Mouse (Mus musculus): Measurements from ENCODE around the gene C9. TPM values are rescaled to one million over a fixed set of nuclear protein-coding genes. Genes with fewer than 3 reads are reported as not detected.

C9 gene
- polyA plus RNA-seq, 2 experiments = 0.11 to 0.25 TPM

GRCm38 (mm10) chr15:6498396-6499070, 53.4 kb downstream of the C9 start:
- H3K4me2 ChIP-seq (replicated peaks; ENCODE audit: low read depth, low read length, severe bottlenecking) = no peak overlapping the region
- no peaks in the 10 kb centered on the region for H3K9me3 ChIP-seq (ENCODE audit: control insufficient read depth, low read length)
- H3K27ac ChIP-seq (replicated peaks; ENCODE audit: low read depth, low read length) = no peak overlapping the region
- no peak overlapping the region for H3K4me3 ChIP-seq (replicated peaks; ENCODE audit: low read length)
- 0 out of 2 replicates have a peak, but pooled peaks cover 2% of the 10 kb centered on the region for H3K4me1 ChIP-seq (ENCODE audit: control insufficient read depth, insufficient read depth, low read length)
- 33% methylated on average over 10 of the region's 10 CpGs for WGBS
- no peaks in the 10 kb centered on the region for H3K36me3 ChIP-seq (ENCODE audit: control insufficient read depth, insufficient read depth, low read length)
- no peaks in the 10 kb centered on the region for H3K27me3 ChIP-seq (ENCODE audit: control insufficient read depth, insufficient read depth, low read length)
- TF ChIP-seq POLR2A (IDR thresholded peaks at IDR 0.05; ENCODE audit: borderline replicate concordance, extremely low read depth, insufficient read depth, insufficient read length) = no peak
- ATAC-seq (ENCODE audit: low FRiP score, low read depth) = peak; percentile 26; the same call in 1 of the 2 replicates
- no peak overlapping the region for H3K9ac ChIP-seq (ENCODE audit: low read depth, low read length, severe bottlenecking)
- peak; percentile 11 for DNase-seq (ENCODE audit: low spot score)

DNA sequence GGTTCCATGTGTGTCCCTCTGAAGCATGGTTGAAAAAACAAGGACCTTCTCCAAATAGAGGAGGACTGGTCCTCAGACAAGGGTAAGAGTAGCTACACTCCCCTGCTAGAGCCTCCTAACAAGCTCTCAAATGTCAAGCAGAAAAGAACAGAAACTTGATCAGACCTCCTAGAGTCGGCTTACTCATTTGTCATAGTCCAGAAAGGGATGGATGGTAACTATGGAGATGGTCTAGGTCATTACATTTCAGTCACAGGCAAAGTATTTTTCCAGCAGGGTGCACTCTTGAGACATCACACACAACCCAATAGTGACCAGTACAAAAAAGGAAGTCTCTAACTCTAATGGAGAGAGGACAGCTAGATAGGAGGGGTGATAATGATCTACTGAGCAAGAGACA, 55.7 kb downstream of the C9 start:
- TF ChIP-seq POLR2A (IDR thresholded peaks at IDR 0.05; ENCODE audit: borderline replicate concordance, extremely low read depth, insufficient read depth, insufficient read length) = no peak
- DNase-seq (ENCODE audit: low spot score) = peak; percentile 17
- H3K36me3 ChIP-seq (ENCODE audit: control insufficient read depth, insufficient read depth, low read length) = no peaks in the 10 kb centered on the region
- no peaks in the 10 kb centered on the region for H3K9me3 ChIP-seq (ENCODE audit: control insufficient read depth, low read length)
- no peak overlapping the region for H3K9ac ChIP-seq (ENCODE audit: low read depth, low read length, severe bottlenecking)
- 33% methylated on average over 1 of the region's 1 CpGs for WGBS
- no peak for ATAC-seq (ENCODE audit: low FRiP score, low read depth)
- no peak overlapping the region for H3K27ac ChIP-seq (replicated peaks; ENCODE audit: low read depth, low read length)
- H3K4me1 ChIP-seq (ENCODE audit: control insufficient read depth, insufficient read depth, low read length) = 0 out of 2 replicates have a peak, but pooled peaks cover 2% of the 10 kb centered on the region
- no peak overlapping the region for H3K4me2 ChIP-seq (replicated peaks; ENCODE audit: low read depth, low read length, severe bottlenecking)
- H3K4me3 ChIP-seq (replicated peaks; ENCODE audit: low read length) = no peak overlapping the region
- H3K27me3 ChIP-seq (ENCODE audit: control insufficient read depth, insufficient read depth, low read length) = no peaks in the 10 kb centered on the region

GRCm38 (mm10) chr15:6517525-6517924, 72.4 kb downstream of the C9 start:
- 89% methylated on average over 1 of the region's 1 CpGs for WGBS
- H3K27ac ChIP-seq (replicated peaks; ENCODE audit: low read depth, low read length) = no peak overlapping the region
- no peaks in the 10 kb centered on the region for H3K9me3 ChIP-seq (ENCODE audit: control insufficient read depth, low read length)
- no peak for DNase-seq (ENCODE audit: low spot score)
- no peak overlapping the region for H3K4me3 ChIP-seq (replicated peaks; ENCODE audit: low read length)
- no peak overlapping the region for H3K4me2 ChIP-seq (replicated peaks; ENCODE audit: low read depth, low read length, severe bottlenecking)
- no peaks in the 10 kb centered on the region for H3K36me3 ChIP-seq (ENCODE audit: control insufficient read depth, insufficient read depth, low read length)
- no peak overlapping the region for H3K9ac ChIP-seq (ENCODE audit: low read depth, low read length, severe bottlenecking)
- no peak for ATAC-seq (ENCODE audit: low FRiP score, low read depth)
- H3K4me1 ChIP-seq (ENCODE audit: control insufficient read depth, insufficient read depth, low read length) = no peaks in the 10 kb centered on the region
- H3K27me3 ChIP-seq (ENCODE audit: control insufficient read depth, insufficient read depth, low read length) = no peaks in the 10 kb centered on the region
- TF ChIP-seq POLR2A (IDR thresholded peaks at IDR 0.05; ENCODE audit: borderline replicate concordance, extremely low read depth, insufficient read depth, insufficient read length) = no peak

DNA sequence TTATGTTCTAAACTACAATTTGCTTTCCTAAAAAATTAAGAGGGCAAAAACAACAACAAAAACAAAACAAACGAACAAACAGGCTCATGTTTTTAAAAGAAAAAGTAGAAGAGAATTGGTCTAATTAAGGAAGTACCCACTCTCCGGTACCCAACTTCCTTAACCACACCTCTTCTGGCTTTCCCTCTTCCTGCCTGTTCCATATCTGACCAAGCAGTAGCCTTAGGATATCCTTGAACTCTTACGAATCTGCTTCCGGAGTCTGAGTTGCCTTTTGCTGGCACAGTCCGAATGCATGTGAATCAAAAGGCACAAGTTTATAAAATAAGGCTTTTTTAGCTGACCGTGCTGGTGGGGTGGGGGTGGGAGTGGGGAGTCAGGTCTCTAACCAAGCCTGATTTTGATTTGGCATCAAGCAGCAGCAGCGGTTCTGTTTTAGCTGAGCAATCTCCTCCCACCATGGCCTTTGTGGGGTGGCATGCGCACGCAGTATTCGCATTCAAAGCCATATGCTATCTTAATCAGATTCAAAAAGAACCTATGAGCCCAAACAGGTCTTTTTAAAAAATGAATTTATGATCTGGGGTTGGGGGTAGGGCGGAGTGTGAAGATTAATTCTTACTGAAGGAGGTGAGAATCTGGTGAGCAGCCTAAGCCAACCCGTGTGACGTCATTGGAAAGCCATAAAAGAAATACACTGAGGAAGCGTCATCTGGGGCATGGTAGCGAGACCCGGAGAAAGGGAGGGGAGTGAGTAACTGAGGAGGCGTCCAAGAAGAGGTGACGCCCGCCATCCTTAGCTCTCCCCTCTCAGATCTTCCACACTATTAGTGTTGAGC, 74.5 kb downstream of the C9 start:
- WGBS = 75% methylated on average over 19 of the region's 19 CpGs
- Histone ChIP-seq H3K4me3 (replicated peaks; ENCODE audit: low read length) (no peak overlapping the region), H3K9me3 (ENCODE audit: control insufficient read depth, low read length) (no peaks in the 10 kb centered on the region), H3K36me3 (ENCODE audit: control insufficient read depth, insufficient read depth, low read length) (no peaks in the 10 kb centered on the region), H3K4me1 (ENCODE audit: control insufficient read depth, insufficient read depth, low read length) (no peaks in the 10 kb centered on the region), H3K9ac (ENCODE audit: low read depth, low read length, severe bottlenecking) (no peak overlapping the region), H3K27ac (replicated peaks; ENCODE audit: low read depth, low read length) (no peak overlapping the region), H3K27me3 (ENCODE audit: control insufficient read depth, insufficient read depth, low read length) (no peaks in the 10 kb centered on the region), H3K4me2 (replicated peaks; ENCODE audit: low read depth, low read length, severe bottlenecking) (no peak overlapping the region)
- DNase-seq (ENCODE audit: low spot score) (no peak), ATAC-seq (ENCODE audit: low FRiP score, low read depth) (no peak)
- no peak for TF ChIP-seq POLR2A (IDR thresholded peaks at IDR 0.05; ENCODE audit: borderline replicate concordance, extremely low read depth, insufficient read depth, insufficient read length)

DNA sequence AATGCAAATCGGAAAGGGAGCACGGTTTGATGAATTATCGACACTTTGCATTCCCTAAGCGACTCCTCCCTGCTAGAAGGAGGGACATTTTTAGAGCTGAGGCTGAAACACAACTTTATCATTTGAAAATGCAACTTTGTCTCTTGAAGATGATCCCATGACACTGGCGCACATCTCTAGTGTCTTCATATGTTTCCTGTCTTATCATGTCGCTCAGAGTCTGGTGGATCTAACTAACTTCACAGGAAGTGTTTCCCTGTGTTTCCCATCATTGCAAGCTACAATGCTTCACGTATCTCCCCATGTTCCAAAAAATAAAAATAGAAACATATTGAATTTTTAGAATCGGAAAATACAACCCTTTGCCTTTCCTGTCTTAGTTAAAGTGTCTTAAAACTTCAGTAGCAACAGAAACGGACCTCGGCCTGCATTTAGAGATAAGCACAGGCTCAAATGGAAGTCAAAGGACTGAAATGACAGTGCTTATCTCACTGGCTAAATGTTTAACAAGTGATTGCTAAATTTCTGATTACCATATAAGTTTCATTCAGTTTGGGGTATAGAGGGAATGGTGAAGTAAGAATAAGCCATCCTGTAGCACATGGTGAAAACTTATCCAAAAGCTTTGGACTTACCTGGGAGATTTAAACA, 75.5 kb downstream of the C9 start:
- Histone ChIP-seq H3K4me2 (replicated peaks; ENCODE audit: low read depth, low read length, severe bottlenecking) (no peak overlapping the region), H3K27me3 (ENCODE audit: control insufficient read depth, insufficient read depth, low read length) (no peaks in the 10 kb centered on the region), H3K4me3 (replicated peaks; ENCODE audit: low read length) (no peak overlapping the region), H3K4me1 (ENCODE audit: control insufficient read depth, insufficient read depth, low read length) (no peaks in the 10 kb centered on the region), H3K27ac (replicated peaks; ENCODE audit: low read depth, low read length) (no peak overlapping the region), H3K36me3 (ENCODE audit: control insufficient read depth, insufficient read depth, low read length) (no peaks in the 10 kb centered on the region), H3K9ac (ENCODE audit: low read depth, low read length, severe bottlenecking) (no peak overlapping the region), H3K9me3 (ENCODE audit: control insufficient read depth, low read length) (no peaks in the 10 kb centered on the region)
- WGBS = 86% methylated on average over 10 of the region's 10 CpGs
- TF ChIP-seq POLR2A (IDR thresholded peaks at IDR 0.05; ENCODE audit: borderline replicate concordance, extremely low read depth, insufficient read depth, insufficient read length) = no peak
- DNase-seq (ENCODE audit: low spot score) (no peak), ATAC-seq (ENCODE audit: low FRiP score, low read depth) (no peak)
